ENCODE assay signal across 1 mouse cellular context in the genomic region with DNA sequence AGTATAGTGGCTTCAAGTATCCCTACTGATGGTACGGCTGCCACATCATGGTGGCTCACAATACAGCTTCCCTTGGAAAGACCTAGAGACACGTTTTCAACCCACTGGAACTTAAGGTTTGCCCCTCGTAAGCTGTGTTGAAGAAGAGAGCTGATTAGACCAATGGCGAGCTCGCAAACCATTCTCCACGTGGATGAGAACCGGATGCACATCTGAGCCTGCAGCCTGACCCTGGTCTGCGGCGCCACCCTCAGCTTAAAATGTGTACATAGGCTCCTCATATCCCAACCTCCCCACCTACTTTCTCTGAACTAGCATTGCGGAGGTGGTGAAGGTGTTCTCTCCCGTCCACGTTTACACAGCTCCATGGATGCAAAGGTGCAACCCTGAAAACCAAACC.
TF ChIP-seq lines count a peak whose summit lies in the region.

No protein-coding gene starts in this region.

TF ChIP-seq in CH12.LX, 34 proteins besides CTCF, POLR2A, EP300 and RAD21 (continued from another document):
- no peak for TF ChIP-seq SMC3 (IDR thresholded peaks at IDR 0.05; ENCODE audit: low read depth, low read length)
- no peak for TF ChIP-seq ZKSCAN1 (IDR thresholded peaks at IDR 0.05; ENCODE audit: borderline replicate concordance, low read depth, low read length)
- TF ChIP-seq TCF12 (IDR thresholded peaks at IDR 0.05; ENCODE audit: low read depth, low read length) = no peak
- TF ChIP-seq USF2 (conservative IDR thresholded peaks at IDR 0.05; ENCODE audit: low read depth, low read length) = no peak
